Mouse (Mus musculus) ZHBTc4 (cell line): ENCODE data around the gene Ttyh1.

Experiments used
- DNase-seq: peaks from one replicate; pipeline ENCODE4 v3.0.0-alpha.2; 2011; ENCODE audit warnings: low read depth, low spot score

Ttyh1 gene

GRCm38 (mm10) chr7:4119344-4119902 lies at the start of gene Ttyh1:
Gene Ttyh1 (plus strand): TSS chr7:4119408.
- peak; percentile 80 for DNase-seq

GRCm38 (mm10) chr7:4071066-4071465 lies 48.1 kb upstream of the Ttyh1 start:
- no peak for DNase-seq

- no peak for DNase-seq
Observed at GRCm38 (mm10) chr7:4073144-4073543, 46.1 kb upstream of the Ttyh1 start.

GRCm38 (mm10) chr7:4079511-4079910 lies 39.7 kb upstream of the Ttyh1 start:
- DNase-seq = no peak

GRCm38 (mm10) chr7:4080552-4080951 lies 38.7 kb upstream of the Ttyh1 start:
- no peak for DNase-seq

- DNase-seq = no peak
Observed at GRCm38 (mm10) chr7:4081706-4082105, 37.5 kb upstream of the Ttyh1 start.

- DNase-seq = no peak
Observed at GRCm38 (mm10) chr7:4082804-4083203, 36.4 kb upstream of the Ttyh1 start.

- DNase-seq = no peak
Observed at GRCm38 (mm10) chr7:4084161-4084560, 35.0 kb upstream of the Ttyh1 start.

GRCm38 (mm10) chr7:4085562-4085961 lies 33.6 kb upstream of the Ttyh1 start:
- DNase-seq = no peak

- no peak for DNase-seq
Observed at GRCm38 (mm10) chr7:4087238-4087895, 31.8 kb upstream of the Ttyh1 start.

- DNase-seq = no peak
Observed at GRCm38 (mm10) chr7:4087896-4088480, 31.2 kb upstream of the Ttyh1 start.

- DNase-seq = no peak
Observed at GRCm38 (mm10) chr7:4088679-4089078, 30.5 kb upstream of the Ttyh1 start.

- DNase-seq = peak; percentile 38
Observed at GRCm38 (mm10) chr7:4091170-4091569, 28.0 kb upstream of the Ttyh1 start.

- no peak for DNase-seq
Observed at GRCm38 (mm10) chr7:4098301-4098700, 20.9 kb upstream of the Ttyh1 start.

GRCm38 (mm10) chr7:4098832-4099231 lies 20.4 kb upstream of the Ttyh1 start:
- DNase-seq = no peak

GRCm38 (mm10) chr7:4101144-4101543 lies 18.1 kb upstream of the Ttyh1 start:
- no peak for DNase-seq

GRCm38 (mm10) chr7:4103411-4103810 lies 15.8 kb upstream of the Ttyh1 start:
- peak; percentile 71 for DNase-seq

GRCm38 (mm10) chr7:4111766-4112165 lies 7.4 kb upstream of the Ttyh1 start:
- no peak for DNase-seq

- no peak for DNase-seq
Observed at GRCm38 (mm10) chr7:4117050-4117814, 2.0 kb upstream of the Ttyh1 start.

- no peak for DNase-seq
Observed at GRCm38 (mm10) chr7:4119976-4120921, 1.0 kb downstream of the Ttyh1 start.

- no peak for DNase-seq
Observed at GRCm38 (mm10) chr7:4122076-4122768, 3.0 kb downstream of the Ttyh1 start.
